Mouse (Mus musculus) lung, postnatal 0 days (tissue): ENCODE measurements around the gene Tesk2.

ENCODE experiments used
- CTCF ChIP-seq: IDR thresholded peaks from 2 replicates; pipeline ENCODE4 v1.5.1; 2016; ENCODE audit warnings: antibody characterized with exemption, mild to moderate bottlenecking
- EP300 ChIP-seq: IDR thresholded peaks from 2 replicates; pipeline ENCODE4 v1.6.1; 2016; ENCODE audit warnings: antibody characterized with exemption, mild to moderate bottlenecking, control low read depth

DNA sequence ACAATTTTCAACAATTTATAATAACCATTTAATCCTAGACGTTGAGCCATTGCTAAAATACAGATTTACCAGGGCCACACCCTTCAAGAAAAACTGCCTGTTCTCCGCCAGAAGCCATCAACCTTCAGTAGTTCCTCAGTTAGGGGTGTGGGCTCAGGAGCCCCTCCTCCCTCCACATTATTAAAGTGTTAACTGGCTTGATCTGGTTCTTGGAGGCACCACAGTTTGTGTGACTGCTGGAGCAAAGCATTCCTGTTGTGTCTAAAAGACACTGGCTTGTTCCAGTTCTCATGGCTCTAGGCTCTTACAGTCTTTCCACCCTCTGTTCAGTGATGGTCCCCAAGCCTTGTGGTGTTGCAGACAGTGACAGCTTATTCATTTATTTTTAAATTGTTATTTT, 59.8 kb downstream of the Tesk2 start:
- TF ChIP-seq CTCF (no peak), EP300 (no peak)
